Mouse (Mus musculus): ENCODE data around the gene Ptcra. TPM values are rescaled to one million over a fixed set of nuclear protein-coding genes. Genes with fewer than 3 reads are reported as not detected.

Gene Ptcra
- total RNA-seq (2023) = not detected

DNA sequence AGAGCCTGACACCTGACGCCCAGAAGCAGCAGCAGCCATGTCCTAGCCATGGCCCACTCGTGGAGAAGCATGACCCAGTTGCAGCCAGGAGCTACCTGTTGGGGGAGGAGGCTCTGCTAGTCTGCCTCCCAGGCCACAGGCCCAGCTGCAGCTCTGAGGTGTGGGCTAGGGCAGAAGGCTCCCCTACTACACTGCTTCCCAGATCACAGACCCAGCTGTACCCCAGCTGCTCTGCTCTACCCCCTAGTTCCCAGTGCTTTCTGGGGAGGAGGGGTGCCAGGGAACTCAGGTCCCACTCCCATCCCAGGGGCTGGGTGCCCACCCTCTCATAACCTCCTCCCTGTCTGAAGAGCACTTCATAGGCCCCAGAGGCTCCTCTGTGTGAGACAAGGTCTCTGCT, at the start of gene Ptcra:
TSS of gene Ptcra (minus strand) at position 169 of the 400 bp plus-strand sequence.

DNA sequence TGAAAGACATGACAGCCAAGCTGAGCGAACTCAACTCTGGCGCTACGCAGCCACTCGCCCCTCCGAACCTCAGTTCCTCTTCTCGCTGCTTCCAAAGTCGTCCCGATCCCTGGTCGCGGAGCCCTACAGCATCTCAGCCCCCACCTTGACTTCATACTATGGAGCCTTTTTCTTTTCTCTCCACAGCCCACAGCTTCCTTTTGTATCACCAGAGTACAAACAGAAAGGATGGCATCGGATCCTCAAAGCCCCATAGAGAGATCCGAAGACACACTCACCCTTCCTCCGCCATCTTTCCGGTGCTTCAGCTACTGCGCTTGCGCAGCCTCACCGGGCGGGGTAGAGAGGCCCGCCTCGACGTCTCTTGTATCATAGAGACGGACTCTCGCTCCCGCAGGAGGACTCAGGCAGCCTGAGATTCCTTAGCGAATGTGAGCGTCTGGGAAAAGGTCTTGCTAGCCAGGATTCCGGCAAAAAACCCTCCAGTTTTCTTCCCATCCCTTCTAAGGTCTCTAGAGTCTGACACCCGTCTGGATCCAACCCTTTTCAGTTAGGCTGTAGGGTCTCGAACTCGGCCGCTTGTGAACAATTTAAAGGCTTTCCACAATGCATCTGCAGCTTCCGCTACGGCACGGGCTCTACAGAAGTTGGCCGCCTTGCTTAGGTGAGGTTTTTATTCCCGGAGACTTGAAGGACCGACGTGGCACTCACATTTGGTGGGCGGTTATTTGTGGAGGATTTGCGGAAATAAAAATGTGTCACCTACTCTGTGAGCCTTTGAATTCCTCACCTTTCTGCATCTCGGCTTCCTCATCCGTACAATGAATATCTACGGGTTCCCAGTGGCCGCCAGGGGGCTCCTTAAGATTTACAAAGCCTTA, 19.1 kb upstream of the Ptcra start, which contains the start of gene Rpl7l1:
TSS of gene Rpl7l1 (minus strand) at position 332 of the 881 bp plus-strand sequence.

DNA sequence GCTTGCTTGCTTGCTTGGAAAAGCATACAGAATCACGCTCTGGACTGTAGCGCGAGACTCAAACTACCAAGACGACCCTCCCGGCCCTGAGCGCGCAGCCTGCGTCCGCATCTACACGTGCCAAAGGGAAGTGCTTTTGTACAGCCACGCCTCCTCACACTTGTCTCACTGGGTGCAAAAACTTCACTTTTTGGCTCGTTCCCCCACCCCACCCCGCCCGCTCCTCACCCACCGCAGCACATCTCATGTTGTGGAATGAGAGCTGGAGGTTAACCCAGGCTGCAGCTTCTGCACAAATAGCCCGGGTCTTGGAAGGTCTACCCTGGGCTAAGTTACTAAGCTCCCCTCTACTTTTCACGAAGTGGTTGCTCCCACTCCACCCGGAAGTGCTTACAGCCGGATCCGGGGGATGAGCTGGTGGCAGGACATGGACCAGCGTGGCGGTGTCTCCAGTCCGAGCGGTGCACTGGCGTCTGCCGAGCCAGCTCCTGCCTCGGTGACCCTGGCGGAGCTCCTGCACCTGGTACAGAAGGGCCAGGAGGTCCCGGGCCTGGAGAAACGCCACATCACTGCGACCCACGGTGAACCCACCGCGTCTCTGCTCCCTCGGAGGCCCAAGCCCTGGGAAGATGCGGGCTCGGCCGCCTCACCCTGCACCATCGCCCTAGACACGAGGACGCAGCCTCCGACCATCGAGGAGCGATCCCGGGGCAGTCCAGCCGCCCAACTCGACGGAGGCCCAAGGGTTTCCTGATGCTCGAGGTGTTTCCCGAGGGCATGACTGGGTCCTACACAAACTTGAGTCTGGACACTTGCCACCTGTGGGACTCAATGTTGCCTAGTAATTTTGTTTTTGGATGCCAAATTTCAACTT, 9.1 kb upstream of the Ptcra start, which contains the start of gene 2310039H08Rik:
TSS of gene 2310039H08Rik (plus strand) at position 232 of the 874 bp plus-strand sequence.

DNA sequence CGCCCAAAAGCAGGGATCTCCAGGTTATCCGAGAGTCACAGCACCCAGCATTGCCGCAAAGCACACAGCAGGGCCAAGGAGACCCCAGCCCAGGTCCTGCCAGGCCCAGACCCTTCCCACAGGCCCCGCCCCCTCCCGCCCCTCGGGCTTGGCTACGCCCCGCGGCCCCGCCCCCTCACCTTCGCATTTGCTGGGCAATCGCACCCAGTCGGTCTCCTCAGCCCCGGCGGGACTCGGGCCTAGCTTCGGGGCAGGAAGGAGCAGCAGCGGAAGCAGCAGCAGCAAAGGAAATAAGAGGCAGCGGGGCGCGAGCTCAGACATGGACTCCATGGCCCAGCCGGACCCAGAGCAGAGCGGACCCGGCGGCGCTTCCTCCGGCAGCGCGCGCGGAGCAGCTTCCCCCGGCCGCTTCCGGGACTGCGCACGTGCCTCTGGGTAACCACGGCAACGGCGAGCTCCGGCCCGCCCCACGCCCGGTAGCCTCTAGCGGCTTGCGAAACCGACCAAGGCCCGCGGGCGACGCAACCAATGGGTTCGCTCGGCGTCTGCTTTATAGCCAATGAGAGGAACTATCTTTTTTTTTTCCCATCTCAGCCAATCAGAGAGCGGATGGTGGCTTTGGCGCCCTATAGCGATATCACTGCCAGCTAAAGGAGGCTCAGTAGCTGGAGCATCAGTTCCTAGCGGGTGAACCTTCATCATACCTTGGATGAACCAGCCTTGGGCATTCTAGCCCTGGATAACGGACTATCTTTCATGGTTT, 11.5 kb downstream of the Ptcra start, which contains the start of gene Cnpy3:
TSS of gene Cnpy3 (minus strand) at position 421 of the 763 bp plus-strand sequence.

DNA sequence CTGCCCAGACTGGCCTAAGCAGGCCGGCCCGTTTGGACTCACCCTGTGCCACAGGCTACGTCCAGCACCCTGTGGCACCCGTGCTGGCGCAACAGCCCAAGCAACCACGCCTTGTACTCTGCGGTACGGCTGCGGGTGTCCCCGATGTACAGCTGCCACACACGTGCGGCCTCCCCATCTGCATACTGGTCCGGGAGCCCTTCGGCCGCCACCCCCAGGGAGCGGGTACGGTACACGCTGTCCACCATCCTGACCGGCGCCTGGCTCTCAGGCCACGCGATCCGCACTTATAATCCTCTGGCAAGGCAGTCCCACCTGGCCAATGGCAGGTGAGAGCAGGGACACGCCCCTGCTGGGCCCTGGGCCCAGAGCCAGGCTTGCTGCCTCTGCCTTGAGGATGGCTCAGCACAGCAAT, 34.6 kb downstream of the Ptcra start, which contains the start of gene Gnmt:
TSS of gene Gnmt (minus strand) at position 265 of the 415 bp plus-strand sequence.

DNA sequence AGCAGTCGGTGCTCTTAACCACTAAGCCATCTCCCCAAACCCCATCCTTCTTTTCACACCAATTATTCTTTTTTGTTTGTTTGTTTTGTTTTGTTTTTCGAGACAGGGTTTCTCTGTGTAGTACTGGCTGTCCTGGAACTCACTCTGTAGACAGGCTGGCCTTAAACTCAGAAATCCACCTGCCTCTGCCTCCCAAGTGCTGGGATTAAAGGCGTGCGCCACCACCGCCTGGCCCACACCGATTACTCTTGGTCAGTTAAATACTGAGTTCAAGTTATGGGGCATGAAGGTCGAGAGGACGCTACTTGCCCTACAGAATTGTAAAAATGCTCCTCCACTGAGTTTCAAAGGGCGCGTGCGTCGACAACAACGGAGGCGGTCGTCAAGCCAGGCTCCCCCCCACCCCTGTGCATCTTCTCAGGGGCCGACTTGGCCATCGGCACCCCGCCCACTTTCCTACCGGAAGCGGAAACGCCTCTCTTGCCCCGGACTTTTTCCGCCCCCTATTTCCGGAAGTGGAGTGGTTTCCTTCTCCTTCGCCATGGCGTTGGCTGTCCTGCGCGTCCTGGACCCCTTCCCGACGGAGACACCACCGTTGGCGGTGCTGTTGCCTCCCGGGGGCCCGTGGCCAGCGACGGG, 52.4 kb downstream of the Ptcra start, which contains the start of gene Pex6:
TSS of gene Pex6 (plus strand) at position 505 of the 639 bp plus-strand sequence.

Other genes starting within 250 kb of the Ptcra start
- 13.4 TPM for gene Cul9, start 217.3 kb downstream of the Ptcra start, total RNA-seq (2023)
- 62.6 TPM for gene Srf, start 207.5 kb downstream of the Ptcra start, total RNA-seq (2023)
- not detected for gene Ptk7, start 134.2 kb downstream of the Ptcra start, total RNA-seq (2023)
- gene Klc4, start 117.7 kb downstream of the Ptcra start, total RNA-seq (2023) = 16.8 TPM
- gene Mrpl2, start 117.5 kb downstream of the Ptcra start, total RNA-seq (2023) = 29.7 TPM
- 5.2 TPM for gene Cul7, start 113.4 kb downstream of the Ptcra start, total RNA-seq (2023)
- 28.7 TPM for gene Rrp36, start 89.4 kb downstream of the Ptcra start, total RNA-seq (2023)
- gene Mea1, start 84.9 kb downstream of the Ptcra start, total RNA-seq (2023) = 45.7 TPM
- gene Klhdc3, start 82.8 kb downstream of the Ptcra start, total RNA-seq (2023) = 40.5 TPM
- gene Ppp2r5d, start 58.6 kb downstream of the Ptcra start, total RNA-seq (2023) = 39.6 TPM
- gene Pex6, start 52.2 kb downstream of the Ptcra start, total RNA-seq (2023) = 29.7 TPM
- gene Gnmt, start 34.5 kb downstream of the Ptcra start, total RNA-seq (2023) = 0.94 TPM
- 57.5 TPM for gene Cnpy3, start 11.5 kb downstream of the Ptcra start, total RNA-seq (2023)
- 18.1 TPM for gene 2310039H08Rik, start 8.9 kb upstream of the Ptcra start, total RNA-seq (2023)
- gene Rpl7l1, start 19.0 kb upstream of the Ptcra start, total RNA-seq (2023) = 60.5 TPM
- gene Bicral, start 94.8 kb upstream of the Ptcra start, total RNA-seq (2023) = 55.5 TPM
- 12.5 TPM for gene Tbcc, start 127.0 kb upstream of the Ptcra start, total RNA-seq (2023)
- not detected for gene Prph2, start 146.7 kb upstream of the Ptcra start, total RNA-seq (2023)
- gene Ubr2, start 246.8 kb upstream of the Ptcra start, total RNA-seq (2023) = 110 TPM

Data from CD4-positive naive resting alpha-beta T cell, adult 76 days (primary cell).